Mouse (Mus musculus): ENCODE results near the gene Actn4. TPM values are rescaled to one million over a fixed set of nuclear protein-coding genes. Genes with fewer than 3 reads are reported as not detected.

Actn4 gene
- polyA plus RNA-seq, 1 experiment, result 340 TPM

DNA sequence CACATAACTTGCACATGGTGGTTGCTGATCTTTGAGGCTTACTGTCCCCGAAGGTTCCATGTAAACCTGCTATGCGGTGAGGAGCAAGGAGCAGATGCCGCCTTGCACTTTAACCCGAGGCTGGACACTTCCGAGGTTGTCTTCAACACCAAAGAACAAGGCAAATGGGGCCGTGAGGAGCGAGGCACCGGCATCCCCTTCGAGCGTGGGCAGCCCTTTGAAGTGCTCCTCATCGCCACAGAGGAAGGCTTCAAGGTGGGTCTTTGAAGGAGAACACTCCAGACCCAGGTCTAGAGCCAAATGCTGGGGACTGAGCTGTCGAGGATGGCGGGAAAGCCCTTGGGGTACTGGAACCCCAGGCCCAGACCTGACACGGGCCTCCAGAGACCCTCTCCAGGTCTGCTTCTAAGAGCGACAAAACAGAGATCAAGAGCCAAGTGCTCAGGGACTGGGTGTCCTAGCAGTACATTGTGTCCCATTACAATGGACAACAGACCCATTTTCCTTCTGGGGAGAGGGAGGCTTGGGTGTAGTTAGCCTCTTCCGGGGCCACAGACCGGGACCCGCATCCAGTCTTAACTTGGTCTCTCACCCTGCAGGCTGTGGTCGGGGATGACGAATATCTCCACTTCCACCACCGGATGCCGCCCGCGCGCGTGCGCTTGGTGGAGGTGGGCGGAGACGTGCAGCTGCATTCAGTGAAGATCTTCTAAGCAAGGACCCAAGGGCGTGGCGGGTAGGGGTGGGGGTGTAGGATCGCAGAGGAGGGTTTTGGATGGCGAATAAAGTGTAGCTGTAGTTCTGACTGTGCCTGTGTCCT, 96.4 kb downstream of the Actn4 start:
- WGBS, result 36% methylated on average over 33 of the region's 33 CpGs
- Histone ChIP-seq H3K27ac (ENCODE audit: insufficient read depth, low read depth, low read length) (no peak overlapping the region), H3K27me3 (replicated peaks; ENCODE audit: control insufficient read depth, insufficient read depth, low read length) (no peaks in the 10 kb centered on the region), H3K4me1 (ENCODE audit: control insufficient read depth, insufficient read depth, low read length) (no peaks in the 10 kb centered on the region), H3K36me3 (ENCODE audit: control insufficient read depth, insufficient read depth, low read length) (no peaks in the 10 kb centered on the region), H3K4me3 (ENCODE audit: insufficient read depth, low read depth, low read length) (peak overlapping the region; percentile 10; the same call in 1 of the 2 replicates)
- peak; percentile 84 for DNase-seq
- no peak for TF ChIP-seq POLR2A (IDR thresholded peaks at IDR 0.05; ENCODE audit: low read depth, low read length)
- no peak for TF ChIP-seq CTCF (conservative IDR thresholded peaks at IDR 0.05; ENCODE audit: insufficient read depth, insufficient read length, low read depth, low read length)

DNA sequence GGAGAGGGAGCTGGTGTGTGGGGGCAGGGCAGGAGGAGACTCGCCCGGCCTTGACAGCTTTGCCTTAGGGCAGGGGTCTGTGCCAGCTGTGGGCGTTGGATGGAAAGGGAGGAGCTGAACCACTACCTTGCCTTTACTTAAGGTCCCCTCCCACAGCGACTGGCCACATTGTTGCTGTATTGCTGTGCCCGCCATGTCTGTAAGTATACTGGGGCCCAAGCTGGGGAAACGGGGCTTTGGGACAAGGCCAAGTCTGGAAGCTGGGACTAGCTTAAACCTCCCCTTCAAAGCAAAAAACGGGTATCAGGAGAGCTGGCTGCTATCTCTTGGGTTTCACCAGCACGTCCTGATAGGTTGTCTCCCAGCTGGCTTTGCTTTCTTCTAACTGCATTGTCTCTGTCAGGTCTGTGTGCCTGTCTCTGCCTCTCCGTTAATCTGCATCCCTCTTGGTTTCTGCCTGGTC, 97.8 kb downstream of the Actn4 start:
- DNase-seq, result no peak
- WGBS, result 52% methylated on average over 9 of the region's 9 CpGs
- no peak for TF ChIP-seq POLR2A (IDR thresholded peaks at IDR 0.05; ENCODE audit: low read depth, low read length)
- TF ChIP-seq CTCF (conservative IDR thresholded peaks at IDR 0.05; ENCODE audit: insufficient read depth, insufficient read length, low read depth, low read length), result no peak
- H3K36me3 ChIP-seq (ENCODE audit: control insufficient read depth, insufficient read depth, low read length), result no peaks in the 10 kb centered on the region
- H3K27me3 ChIP-seq (replicated peaks; ENCODE audit: control insufficient read depth, insufficient read depth, low read length), result no peaks in the 10 kb centered on the region
- no peak overlapping the region for H3K4me3 ChIP-seq (ENCODE audit: insufficient read depth, low read depth, low read length)
- no peaks in the 10 kb centered on the region for H3K4me1 ChIP-seq (ENCODE audit: control insufficient read depth, insufficient read depth, low read length)
- H3K27ac ChIP-seq (ENCODE audit: insufficient read depth, low read depth, low read length), result no peak overlapping the region

DNA sequence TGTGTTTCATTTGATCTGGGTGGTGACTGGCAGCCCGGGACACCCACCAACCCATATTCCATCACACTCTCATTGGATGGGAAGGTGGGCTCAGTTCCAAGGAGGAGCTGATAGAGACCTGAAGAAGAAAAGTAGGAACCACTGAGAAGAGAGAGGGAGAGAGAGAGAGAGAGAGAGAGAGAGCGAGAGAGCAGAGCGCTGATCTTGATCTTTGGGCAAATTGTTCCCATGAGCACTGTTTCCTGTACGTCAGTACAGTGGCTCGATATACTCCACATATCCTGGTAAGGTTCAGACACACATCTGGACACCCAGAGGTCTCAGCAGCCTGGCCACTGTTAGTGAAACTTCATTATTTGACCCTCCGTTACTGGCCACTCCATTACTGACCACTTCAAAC, 98.6 kb downstream of the Actn4 start, which contains the start of gene Lgals7:
Gene Lgals7 (plus strand): TSS at position 314 of the 400 bp plus-strand sequence.
- no peaks in the 10 kb centered on the region for H3K36me3 ChIP-seq (ENCODE audit: control insufficient read depth, insufficient read depth, low read length)
- no peak for TF ChIP-seq POLR2A (IDR thresholded peaks at IDR 0.05; ENCODE audit: low read depth, low read length)
- no peak for TF ChIP-seq CTCF (conservative IDR thresholded peaks at IDR 0.05; ENCODE audit: insufficient read depth, insufficient read length, low read depth, low read length)
- no peak within 1 kb of the TSS for H3K27ac ChIP-seq (ENCODE audit: insufficient read depth, low read depth, low read length)
- H3K27me3 ChIP-seq (replicated peaks; ENCODE audit: control insufficient read depth, insufficient read depth, low read length), result no peaks in the 10 kb centered on the region
- 82% methylated on average over 6 of the region's 6 CpGs for WGBS
- DNase-seq, result no peak
- no peaks in the 10 kb centered on the region for H3K4me1 ChIP-seq (ENCODE audit: control insufficient read depth, insufficient read depth, low read length)
- no peak within 1 kb of the TSS for H3K4me3 ChIP-seq (ENCODE audit: insufficient read depth, low read depth, low read length)

DNA sequence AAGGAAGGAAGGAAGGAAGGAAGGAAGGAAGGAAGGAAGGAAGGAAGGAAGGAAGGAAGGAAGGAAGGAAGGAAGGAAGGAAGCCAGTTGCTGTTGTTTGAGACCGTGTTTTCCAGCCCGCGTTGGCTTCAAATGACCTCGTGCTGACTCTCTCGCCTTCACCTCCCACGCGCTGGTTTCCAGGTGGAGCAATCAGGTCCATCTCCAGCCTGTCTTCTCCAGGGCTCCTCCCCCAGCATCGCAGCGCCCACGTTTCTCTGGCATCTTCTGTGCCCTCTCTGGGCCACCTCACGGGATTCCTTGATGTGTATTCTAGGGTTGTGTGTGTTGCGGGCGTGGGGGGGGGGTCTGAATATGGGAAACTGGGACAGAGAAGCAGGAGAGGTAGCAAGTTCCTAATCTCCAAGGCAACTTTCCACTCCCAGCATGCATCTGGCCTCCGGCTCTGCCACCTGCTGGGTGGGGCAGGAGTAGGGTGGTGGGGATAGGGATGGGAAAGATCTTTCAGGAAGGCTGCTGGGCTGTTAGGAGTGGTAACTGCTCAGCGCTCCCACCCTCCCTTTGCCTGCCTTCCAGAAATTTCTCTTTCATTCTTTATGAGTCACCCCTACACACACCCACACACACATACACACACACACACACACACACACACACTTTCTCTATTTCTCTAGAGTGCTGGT, 99.2 kb downstream of the Actn4 start:
- no peak overlapping the region for H3K4me3 ChIP-seq (ENCODE audit: insufficient read depth, low read depth, low read length)
- no peak overlapping the region for H3K27ac ChIP-seq (ENCODE audit: insufficient read depth, low read depth, low read length)
- H3K27me3 ChIP-seq (replicated peaks; ENCODE audit: control insufficient read depth, insufficient read depth, low read length), result no peaks in the 10 kb centered on the region
- H3K4me1 ChIP-seq (ENCODE audit: control insufficient read depth, insufficient read depth, low read length), result no peaks in the 10 kb centered on the region
- 65% methylated on average over 15 of the region's 15 CpGs for WGBS
- TF ChIP-seq CTCF (conservative IDR thresholded peaks at IDR 0.05; ENCODE audit: insufficient read depth, insufficient read length, low read depth, low read length) (no peak), POLR2A (IDR thresholded peaks at IDR 0.05; ENCODE audit: low read depth, low read length) (no peak)
- H3K36me3 ChIP-seq (ENCODE audit: control insufficient read depth, insufficient read depth, low read length), result no peaks in the 10 kb centered on the region
- no peak for DNase-seq

DNA sequence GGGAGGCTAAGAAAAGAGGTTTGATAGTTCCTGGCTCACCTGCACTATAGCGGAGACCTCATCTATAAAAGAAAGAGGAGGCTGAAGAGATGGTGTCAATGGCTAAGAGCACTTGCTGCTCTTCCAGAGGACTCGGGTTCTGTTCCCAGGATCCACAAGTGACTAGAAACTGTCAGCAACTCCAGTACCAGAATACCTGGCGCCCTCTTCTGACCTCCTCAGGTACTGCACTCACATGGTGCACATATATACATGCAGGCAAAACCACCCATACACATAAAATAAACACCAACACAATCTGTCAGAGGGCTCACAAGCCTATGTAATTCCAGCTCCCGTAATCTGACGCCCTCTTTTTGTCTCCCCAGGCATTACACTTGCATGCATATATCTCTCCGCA, 101.2 kb downstream of the Actn4 start:
- Histone ChIP-seq H3K36me3 (ENCODE audit: control insufficient read depth, insufficient read depth, low read length) (no peaks in the 10 kb centered on the region), H3K4me1 (ENCODE audit: control insufficient read depth, insufficient read depth, low read length) (no peaks in the 10 kb centered on the region), H3K4me3 (ENCODE audit: insufficient read depth, low read depth, low read length) (no peak overlapping the region), H3K27me3 (replicated peaks; ENCODE audit: control insufficient read depth, insufficient read depth, low read length) (no peaks in the 10 kb centered on the region), H3K27ac (ENCODE audit: insufficient read depth, low read depth, low read length) (no peak overlapping the region)
- WGBS, result 91% methylated on average over 6 of the region's 6 CpGs
- TF ChIP-seq CTCF (conservative IDR thresholded peaks at IDR 0.05; ENCODE audit: insufficient read depth, insufficient read length, low read depth, low read length) (0 out of 2 replicates have a peak, but pooled peaks have one; percentile 19), POLR2A (IDR thresholded peaks at IDR 0.05; ENCODE audit: low read depth, low read length) (no peak)
- DNase-seq, result no peak

- H3K27ac ChIP-seq (ENCODE audit: insufficient read depth, low read depth, low read length), result no peak overlapping the region
- TF ChIP-seq CTCF (conservative IDR thresholded peaks at IDR 0.05; ENCODE audit: insufficient read depth, insufficient read length, low read depth, low read length) (no peak), POLR2A (IDR thresholded peaks at IDR 0.05; ENCODE audit: low read depth, low read length) (no peak)
- no peaks in the 10 kb centered on the region for H3K36me3 ChIP-seq (ENCODE audit: control insufficient read depth, insufficient read depth, low read length)
- H3K27me3 ChIP-seq (replicated peaks; ENCODE audit: control insufficient read depth, insufficient read depth, low read length), result no peaks in the 10 kb centered on the region
- DNase-seq, result no peak
- H3K4me1 ChIP-seq (ENCODE audit: control insufficient read depth, insufficient read depth, low read length), result no peaks in the 10 kb centered on the region
- 89% methylated on average over 2 of the region's 2 CpGs for WGBS
- no peak overlapping the region for H3K4me3 ChIP-seq (ENCODE audit: insufficient read depth, low read depth, low read length)
These were observed 102.2 kb downstream of the Actn4 start for GRCm38 (mm10) chr7:28859953-28860352.

- Histone ChIP-seq H3K27me3 (replicated peaks; ENCODE audit: control insufficient read depth, insufficient read depth, low read length) (no peaks in the 10 kb centered on the region), H3K27ac (ENCODE audit: insufficient read depth, low read depth, low read length) (no peak overlapping the region), H3K4me3 (ENCODE audit: insufficient read depth, low read depth, low read length) (no peak overlapping the region), H3K36me3 (ENCODE audit: control insufficient read depth, insufficient read depth, low read length) (no peaks in the 10 kb centered on the region), H3K4me1 (ENCODE audit: control insufficient read depth, insufficient read depth, low read length) (no peaks in the 10 kb centered on the region)
- no peak for DNase-seq
- TF ChIP-seq CTCF (conservative IDR thresholded peaks at IDR 0.05; ENCODE audit: insufficient read depth, insufficient read length, low read depth, low read length), result no peak
- TF ChIP-seq POLR2A (IDR thresholded peaks at IDR 0.05; ENCODE audit: low read depth, low read length), result no peak
- 70% methylated on average over 4 of the region's 4 CpGs for WGBS
These were observed 111.5 kb downstream of the Actn4 start for GRCm38 (mm10) chr7:28850642-28851041.
